Mouse (Mus musculus) stomach, embryonic 14.5 days (tissue): ENCODE measurements around the gene Evc2. TPM values are rescaled to one million over a fixed set of nuclear protein-coding genes. Genes with fewer than 3 reads are reported as not detected.

ENCODE experiments used
- ATAC-seq: fragments of 200-750 bp; cut with Nextera tagmentation; 2 replicates; pipeline ENCODE4 v1.8.0; 2017; ENCODE audit warnings: low read depth, moderate TSS enrichment; ENCODE audit not compliant: insufficient number of reproducible peaks, insufficient read depth, low FRiP score
- H3K27ac ChIP-seq: fragments of 300-500 bp; sonication (generic); 2 replicates; pipeline ENCODE4 v1.5.1; 2014; ENCODE audit warnings: mild to moderate bottlenecking, low read length, moderate library complexity, mixed read lengths
- H3K27me3 ChIP-seq: fragments of 300-500 bp; sonication (generic); 2 replicates; pipeline ENCODE4 v1.6.1; 2014; ENCODE audit warnings: low read length, control low read depth, mixed read lengths; ENCODE audit not compliant: control insufficient read depth, insufficient read depth
- H3K36me3 ChIP-seq: fragments of 300-500 bp; sonication (generic); 2 replicates; pipeline ENCODE4 v1.6.1; 2014; ENCODE audit warnings: mild to moderate bottlenecking, control low read depth, low read length, moderate library complexity, mixed read lengths; ENCODE audit not compliant: control insufficient read depth, insufficient read depth
- H3K4me1 ChIP-seq: fragments of 300-500 bp; sonication (generic); 2 replicates; pipeline ENCODE4 v1.6.1; 2014; ENCODE audit warnings: low read length, control low read depth, mixed read lengths; ENCODE audit not compliant: control insufficient read depth, insufficient read depth
- H3K4me2 ChIP-seq: fragments of 300-500 bp; sonication (generic); replicated peaks from 2 replicates; pipeline ENCODE4 v1.6.1; 2014; ENCODE audit warnings: low read depth, low read length, control low read depth
- H3K4me3 ChIP-seq: fragments of 300-500 bp; sonication (generic); 2 replicates; pipeline ENCODE4 v1.5.1; 2014; ENCODE audit warnings: low read depth, low read length, control low read depth
- H3K9ac ChIP-seq: fragments of 300-500 bp; sonication (generic); replicated peaks from 2 replicates; pipeline ENCODE4 v1.6.1; 2014; ENCODE audit warnings: low read depth, mild to moderate bottlenecking, control low read depth, low read length, moderate library complexity, mixed read lengths
- H3K9me3 ChIP-seq: fragments of 300-500 bp; sonication (generic); 2 replicates; pipeline ENCODE4 v1.6.1; 2016; ENCODE audit warnings: low read depth, low read length, control low read depth; ENCODE audit not compliant: control insufficient read depth
- WGBS: fragments of 180-500 bp; shearing (Covaris S2); extraction: QIAGEN DNeasy Blood & Tissue Kit; methylation state at CpG from one replicate; pipeline ENCODE4 v1.1.7; 2014; 5-methylcytosine and 5-hydroxymethylcytosine counted together
- polyA plus RNA-seq: library from polyadenylated mRNA; unstranded; fragments of >200 nt; fragmentation: Nextera tagmentation; extraction: Ambion mirVana; gene quantifications from 2 replicates; pipeline ENCODE4 v1.2.1, GENCODE M21; 2014

Gene Evc2
- polyA plus RNA-seq, 1 experiment from 2014 or later = 16.2 TPM

DNA sequence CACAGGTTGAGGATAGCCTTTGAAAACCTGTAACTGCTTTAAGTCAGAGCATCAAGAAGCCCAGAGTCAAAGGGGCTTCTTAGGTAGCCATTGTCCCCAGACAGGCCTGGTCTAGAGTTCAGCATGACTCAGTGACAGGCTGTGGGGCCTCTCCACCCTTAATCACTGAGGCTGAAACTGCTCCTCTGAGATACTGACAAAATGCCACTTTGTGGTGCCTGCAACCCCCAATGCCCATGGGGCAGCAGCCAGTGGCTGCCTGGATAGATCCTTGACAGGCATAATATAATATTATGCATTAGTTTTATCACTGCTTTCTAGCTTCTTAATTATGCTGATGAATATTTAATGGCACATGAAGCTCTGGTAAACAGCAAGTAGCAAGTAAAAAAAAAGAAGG lies 88.9 kb downstream of the Evc2 start:
- Histone ChIP-seq H3K4me1 (no peaks in the 10 kb centered on the region), H3K36me3 (peaks cover 14% of the 10 kb centered on the region; the same call in 1 of the 2 replicates), H3K9me3 (no peaks in the 10 kb centered on the region), H3K4me3 (no peak overlapping the region), H3K4me2 (no peak overlapping the region), H3K27ac (no peak overlapping the region), H3K27me3 (no peaks in the 10 kb centered on the region), H3K9ac (no peak overlapping the region)
- ATAC-seq = no peak

DNA sequence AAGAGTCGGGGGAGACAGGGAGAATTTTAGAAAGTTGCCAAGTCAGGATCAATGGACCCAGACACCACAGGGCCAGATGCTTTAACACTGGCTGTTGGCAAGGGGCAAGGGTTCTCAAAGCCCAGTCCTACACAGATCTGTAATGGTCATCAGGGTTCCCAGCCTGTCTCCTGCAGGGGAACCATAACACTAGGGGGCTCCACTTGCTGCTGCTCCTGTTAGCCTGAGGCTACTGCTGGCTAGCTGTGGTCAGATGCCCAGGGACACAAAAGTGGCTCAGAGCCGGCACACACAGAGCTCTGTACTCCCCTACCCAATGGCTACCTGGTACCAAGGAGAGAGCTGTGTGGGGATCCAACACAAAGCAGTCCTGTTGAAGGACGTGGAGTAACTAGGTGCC lies 97.1 kb downstream of the Evc2 start:
- no peaks in the 10 kb centered on the region for H3K27me3 ChIP-seq
- H3K4me2 ChIP-seq = no peak overlapping the region
- ATAC-seq = no peak
- H3K36me3 ChIP-seq = no peaks in the 10 kb centered on the region
- no peaks in the 10 kb centered on the region for H3K9me3 ChIP-seq
- H3K27ac ChIP-seq = no peak overlapping the region
- WGBS = 65% methylated on average over 3 of the region's 3 CpGs
- no peak overlapping the region for H3K9ac ChIP-seq
- no peaks in the 10 kb centered on the region for H3K4me1 ChIP-seq
- H3K4me3 ChIP-seq = no peak overlapping the region

DNA sequence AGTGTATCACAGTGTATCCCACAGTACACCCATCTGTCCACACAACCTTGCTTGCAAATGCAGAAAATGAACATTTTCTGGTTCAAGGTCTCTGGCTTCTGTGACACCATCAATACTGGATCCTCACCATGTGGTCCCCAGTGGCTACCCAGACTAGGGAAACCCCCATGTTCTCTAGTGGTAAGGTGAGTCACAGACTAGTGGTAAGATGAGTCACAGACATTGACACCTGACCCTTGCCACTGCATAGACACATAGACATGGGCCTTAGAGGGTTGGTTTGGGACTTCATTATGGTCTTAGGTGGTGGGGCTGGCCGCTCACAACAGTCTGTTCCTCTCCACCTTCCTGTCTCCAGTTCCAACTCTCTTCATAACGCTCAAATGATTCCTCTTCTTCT lies 104.5 kb downstream of the Evc2 start:
- H3K36me3 ChIP-seq = no peaks in the 10 kb centered on the region
- H3K27me3 ChIP-seq = no peaks in the 10 kb centered on the region
- H3K4me2 ChIP-seq = no peak overlapping the region
- 79% methylated on average over 2 of the region's 2 CpGs for WGBS
- H3K9ac ChIP-seq = no peak overlapping the region
- no peaks in the 10 kb centered on the region for H3K4me1 ChIP-seq
- H3K9me3 ChIP-seq = no peaks in the 10 kb centered on the region; the same call in 1 of the 2 replicates
- no peak overlapping the region for H3K27ac ChIP-seq
- H3K4me3 ChIP-seq = no peak overlapping the region
- no peak for ATAC-seq

DNA sequence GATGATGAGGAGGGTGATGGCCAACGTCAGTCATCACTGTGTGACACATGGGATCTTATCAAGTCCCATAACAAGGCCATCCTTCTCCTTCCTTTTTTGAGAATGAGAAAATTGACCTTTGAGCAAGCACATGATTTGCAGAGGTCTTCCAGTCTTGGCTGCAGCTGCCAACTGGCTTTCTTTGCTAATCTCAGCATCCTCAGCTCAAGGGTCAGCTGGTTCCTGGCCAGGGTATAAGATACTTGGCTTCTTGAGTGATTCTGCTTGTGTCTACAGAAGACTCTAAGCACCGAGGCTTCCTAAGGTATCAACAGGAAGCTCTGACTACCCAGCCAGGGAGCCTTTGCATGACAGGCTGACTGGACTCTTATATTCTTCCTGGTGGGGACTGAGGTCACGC lies 109.2 kb downstream of the Evc2 start:
- no peak for ATAC-seq

DNA sequence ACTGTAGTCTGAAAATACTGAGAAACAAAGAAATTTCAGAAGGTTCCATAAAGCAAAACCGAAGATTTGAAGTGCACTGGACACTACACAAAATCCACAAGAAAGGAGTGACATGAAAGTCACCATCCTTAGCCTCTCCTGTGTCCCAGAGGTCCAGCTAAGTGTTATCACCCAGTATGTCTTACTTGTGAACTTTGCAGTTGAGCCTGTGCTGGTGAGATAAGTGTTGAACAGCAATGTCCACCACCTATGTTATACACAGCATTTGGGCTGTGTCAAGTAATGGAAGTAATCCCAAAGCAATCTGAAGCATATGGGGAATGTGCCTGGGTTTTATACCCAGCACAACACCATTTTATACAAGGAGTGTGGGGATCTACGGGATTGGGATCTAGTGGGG lies 118.3 kb downstream of the Evc2 start:
- no peak overlapping the region for H3K4me2 ChIP-seq
- ATAC-seq = no peak
- H3K9me3 ChIP-seq = no peaks in the 10 kb centered on the region
- no peak overlapping the region for H3K4me3 ChIP-seq
- no peak overlapping the region for H3K9ac ChIP-seq
- H3K36me3 ChIP-seq = no peaks in the 10 kb centered on the region
- 66% methylated on average over 2 of the region's 2 CpGs for WGBS
- H3K27ac ChIP-seq = no peak overlapping the region
- no peaks in the 10 kb centered on the region for H3K27me3 ChIP-seq
- no peaks in the 10 kb centered on the region for H3K4me1 ChIP-seq

More for the DNA sequence above, 109.2 kb downstream of the Evc2 start:
- H3K4me2 ChIP-seq = no peak overlapping the region
- H3K27me3 ChIP-seq = no peaks in the 10 kb centered on the region
- no peaks in the 10 kb centered on the region for H3K4me1 ChIP-seq
- no peak overlapping the region for H3K27ac ChIP-seq
- 73% methylated on average over 3 of the region's 3 CpGs for WGBS
- H3K9ac ChIP-seq = no peak overlapping the region
- no peaks in the 10 kb centered on the region for H3K36me3 ChIP-seq
- no peak overlapping the region for H3K4me3 ChIP-seq
- H3K9me3 ChIP-seq = no peaks in the 10 kb centered on the region; the same call in 1 of the 2 replicates

DNA sequence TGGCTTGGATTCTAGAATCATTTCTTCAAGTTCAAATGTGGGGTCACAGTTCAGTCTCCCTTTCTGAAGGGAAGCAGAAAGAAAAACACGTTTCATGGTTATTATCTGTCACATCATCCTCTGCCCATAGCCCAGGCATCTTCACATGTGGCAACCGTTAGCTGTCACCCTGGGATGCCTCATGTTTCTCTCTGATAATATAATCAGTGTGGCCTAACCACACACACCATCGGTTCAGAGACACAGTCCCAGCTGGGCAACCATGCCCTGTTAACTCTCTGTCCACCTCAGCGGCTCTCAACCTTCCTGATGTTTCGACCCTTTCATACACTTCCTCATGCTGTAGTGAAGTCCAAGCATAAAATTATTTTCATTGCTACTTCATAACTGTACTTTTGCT lies 118.9 kb downstream of the Evc2 start:
- no peaks in the 10 kb centered on the region for H3K4me1 ChIP-seq
- no peak overlapping the region for H3K4me3 ChIP-seq
- ATAC-seq = no peak; the same call in 1 of the 2 replicates
- no peak overlapping the region for H3K4me2 ChIP-seq
- H3K36me3 ChIP-seq = no peaks in the 10 kb centered on the region
- H3K27me3 ChIP-seq = no peaks in the 10 kb centered on the region
- H3K9me3 ChIP-seq = no peaks in the 10 kb centered on the region
- H3K27ac ChIP-seq = no peak overlapping the region
- 78% methylated on average over 5 of the region's 5 CpGs for WGBS
- no peak overlapping the region for H3K9ac ChIP-seq

DNA sequence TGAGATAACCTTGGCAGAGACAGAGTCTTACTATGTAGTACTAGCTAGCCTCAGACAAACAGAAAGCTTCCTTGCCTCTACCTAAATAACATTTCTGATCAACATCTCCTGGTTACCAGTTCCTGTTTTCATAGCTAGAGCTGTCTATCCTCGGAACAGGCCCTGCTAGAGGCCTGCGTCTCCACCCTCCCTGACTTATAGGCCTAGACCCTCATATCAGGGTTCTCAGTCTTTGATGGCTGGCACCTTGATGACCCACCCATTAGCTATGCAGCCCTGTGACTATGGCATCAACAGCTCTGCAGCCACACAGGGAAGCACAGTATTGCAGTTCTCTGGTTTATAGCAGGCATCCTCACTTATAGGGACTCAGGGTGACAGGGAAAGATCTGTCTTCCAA lies 119.5 kb downstream of the Evc2 start:
- Histone ChIP-seq H3K4me3 (no peak overlapping the region), H3K27me3 (no peaks in the 10 kb centered on the region), H3K4me1 (no peaks in the 10 kb centered on the region), H3K9me3 (no peaks in the 10 kb centered on the region), H3K27ac (no peak overlapping the region), H3K4me2 (no peak overlapping the region), H3K36me3 (no peaks in the 10 kb centered on the region), H3K9ac (no peak overlapping the region)
- no peak for ATAC-seq
- WGBS = 75% methylated on average over 2 of the region's 2 CpGs

DNA sequence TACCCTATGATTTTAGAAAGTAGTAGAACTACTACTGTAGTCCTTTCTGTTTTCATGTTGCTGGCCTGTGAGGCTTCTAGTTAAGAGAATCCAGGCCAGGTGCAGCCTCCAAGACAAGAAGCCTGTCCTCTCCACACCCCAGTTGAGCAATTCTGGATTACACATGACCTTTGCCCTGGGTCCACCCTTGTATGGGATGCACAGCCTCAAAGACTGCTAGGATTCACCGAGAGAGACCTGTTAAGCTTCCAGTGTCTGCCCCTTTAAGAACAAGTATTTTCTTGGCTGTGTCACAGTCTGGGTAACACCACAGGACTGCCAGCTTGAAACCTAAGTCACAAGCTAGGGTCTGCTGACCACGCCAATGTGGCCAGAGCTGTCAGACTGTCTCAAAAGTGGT lies 119.9 kb downstream of the Evc2 start:
- H3K4me2 ChIP-seq = no peak overlapping the region
- 62% methylated on average over 2 of the region's 2 CpGs for WGBS
- no peaks in the 10 kb centered on the region for H3K27me3 ChIP-seq
- no peak for ATAC-seq
- H3K4me3 ChIP-seq = no peak overlapping the region
- no peak overlapping the region for H3K27ac ChIP-seq
- H3K36me3 ChIP-seq = no peaks in the 10 kb centered on the region
- H3K9me3 ChIP-seq = no peaks in the 10 kb centered on the region
- no peaks in the 10 kb centered on the region for H3K4me1 ChIP-seq
- no peak overlapping the region for H3K9ac ChIP-seq

DNA sequence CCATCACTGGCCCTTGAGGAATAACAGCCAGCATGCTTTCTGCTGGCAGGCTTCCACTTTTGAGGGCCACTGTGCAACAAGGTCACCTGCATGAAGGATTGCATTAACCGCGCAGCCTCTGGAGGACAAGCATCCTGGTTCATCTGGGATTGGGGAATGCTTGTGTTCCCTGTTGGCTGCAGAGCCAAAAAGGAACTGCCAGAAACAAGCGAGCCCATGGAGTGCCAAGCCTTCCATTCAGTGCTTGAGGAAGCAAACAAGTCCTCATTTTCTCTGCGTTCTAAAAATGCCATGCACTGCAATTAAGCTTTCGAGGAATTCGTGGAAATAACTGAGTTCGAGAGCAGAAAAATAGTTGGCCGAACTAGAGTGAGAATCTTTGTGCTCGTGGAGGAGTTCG lies 127.2 kb downstream of the Evc2 start:
- Histone ChIP-seq H3K4me3 (no peak overlapping the region), H3K4me1 (no peaks in the 10 kb centered on the region), H3K9ac (no peak overlapping the region), H3K27ac (no peak overlapping the region), H3K27me3 (no peaks in the 10 kb centered on the region), H3K4me2 (no peak overlapping the region), H3K9me3 (no peaks in the 10 kb centered on the region), H3K36me3 (no peaks in the 10 kb centered on the region)
- 92% methylated on average over 10 of the region's 10 CpGs for WGBS
- ATAC-seq = no peak
